Mouse (Mus musculus) 416B (cell line): ENCODE results near the gene 1700037C18Rik.

ENCODE experiments used
- DNase-seq: peaks from one replicate; pipeline ENCODE4 v3.0.0; 2011; ENCODE audit warnings: low read depth

1700037C18Rik gene

GRCm38 (mm10) chr16:3908537-3909111, at the start of gene 1700037C18Rik, which contains the start of gene Cluap1:
1700037C18Rik (minus strand) TSS chr16:3908689.
Cluap1 (plus strand) TSS chr16:3908801.
- peak; percentile 97 for DNase-seq

GRCm38 (mm10) chr16:3956369-3956768, 47.9 kb upstream of the 1700037C18Rik start:
- no peak for DNase-seq

GRCm38 (mm10) chr16:3951141-3951540, 42.7 kb upstream of the 1700037C18Rik start:
- no peak for DNase-seq

GRCm38 (mm10) chr16:3934701-3935100, 26.2 kb upstream of the 1700037C18Rik start:
- peak; percentile 86 for DNase-seq

- peak; percentile 91 for DNase-seq
Observed at GRCm38 (mm10) chr16:3934091-3934490, 25.6 kb upstream of the 1700037C18Rik start.

- peak; percentile 88 for DNase-seq
Observed at GRCm38 (mm10) chr16:3933536-3933935, 25.0 kb upstream of the 1700037C18Rik start.

GRCm38 (mm10) chr16:3929151-3929550, 20.7 kb upstream of the 1700037C18Rik start:
- peak; percentile 77 for DNase-seq

- DNase-seq = no peak
Observed at GRCm38 (mm10) chr16:3928582-3928981, 20.1 kb upstream of the 1700037C18Rik start.

- peak; percentile 24 for DNase-seq
Observed at GRCm38 (mm10) chr16:3923966-3924365, 15.5 kb upstream of the 1700037C18Rik start.

GRCm38 (mm10) chr16:3923515-3923914, 15.0 kb upstream of the 1700037C18Rik start:
- no peak for DNase-seq

GRCm38 (mm10) chr16:3920756-3921155, 12.3 kb upstream of the 1700037C18Rik start:
- peak; percentile 32 for DNase-seq

- DNase-seq = no peak
Observed at GRCm38 (mm10) chr16:3909118-3909517, 629 bp upstream of the 1700037C18Rik start.

- no peak for DNase-seq
Observed at GRCm38 (mm10) chr16:3907471-3907870, 1.0 kb downstream of the 1700037C18Rik start.

GRCm38 (mm10) chr16:3896553-3896952, 11.9 kb downstream of the 1700037C18Rik start:
- no peak for DNase-seq

GRCm38 (mm10) chr16:3896046-3896445, 12.4 kb downstream of the 1700037C18Rik start:
- no peak for DNase-seq

GRCm38 (mm10) chr16:3895173-3895792, 13.2 kb downstream of the 1700037C18Rik start:
- DNase-seq = peak; percentile 92

GRCm38 (mm10) chr16:3893739-3894138, 14.8 kb downstream of the 1700037C18Rik start:
- no peak for DNase-seq

- DNase-seq = no peak
Observed at GRCm38 (mm10) chr16:3891621-3892295, 16.7 kb downstream of the 1700037C18Rik start.

- peak; percentile 71 for DNase-seq
Observed at GRCm38 (mm10) chr16:3885065-3885670, 23.3 kb downstream of the 1700037C18Rik start.

- DNase-seq = peak; percentile 91
Observed at GRCm38 (mm10) chr16:3884201-3885064, 24.1 kb downstream of the 1700037C18Rik start, which contains the start of the genes Zfp597 and Gm20695. Zfp597 (minus strand) TSS chr16:3884561. Gm20695 (plus strand) TSS chr16:3884648.

GRCm38 (mm10) chr16:3876346-3876745, 32.1 kb downstream of the 1700037C18Rik start:
- no peak for DNase-seq
